Mouse (Mus musculus) midbrain, embryonic 16.5 days (tissue): ENCODE measurements around the gene Tnfrsf23. TPM values are rescaled to one million over a fixed set of nuclear protein-coding genes. Genes with fewer than 3 reads are reported as not detected.
"Not testable (repeated sequence)": the region's sequence is repeated elsewhere in the genome, so short reads cannot be mapped to it uniquely, and the experiment has no call there.

Source experiments
- ATAC-seq: fragments of 200-750 bp; cut with Nextera tagmentation; 2 replicates; pipeline ENCODE4 v1.8.0; 2017; ENCODE audit warnings: moderate TSS enrichment
- H3K27ac ChIP-seq: fragments of 300-500 bp; sonication (generic); 2 replicates; pipeline ENCODE4 v1.5.1; 2014; ENCODE audit warnings: mild to moderate bottlenecking, low read length, mixed read lengths
- H3K27me3 ChIP-seq: fragments of 300-500 bp; sonication (generic); 2 replicates; pipeline ENCODE4 v1.6.1; 2014; ENCODE audit warnings: low read depth, low read length, mixed read lengths; ENCODE audit not compliant: control insufficient read depth, insufficient read depth
- H3K36me3 ChIP-seq: fragments of 300-500 bp; sonication (generic); 2 replicates; pipeline ENCODE4 v1.6.1; 2014; ENCODE audit warnings: mild to moderate bottlenecking, low read length, moderate library complexity, mixed read lengths; ENCODE audit not compliant: control insufficient read depth, insufficient read depth
- H3K4me1 ChIP-seq: fragments of 300-500 bp; sonication (generic); 2 replicates; pipeline ENCODE4 v1.6.1; 2014; ENCODE audit warnings: mild to moderate bottlenecking, low read length, mixed read lengths; ENCODE audit not compliant: control insufficient read depth, insufficient read depth
- H3K4me2 ChIP-seq: fragments of 300-500 bp; sonication (generic); 2 replicates; pipeline ENCODE4 v1.6.1; 2014; ENCODE audit warnings: mild to moderate bottlenecking, low read length, mixed read lengths
- H3K4me3 ChIP-seq: fragments of 300-500 bp; sonication (generic); 2 replicates; pipeline ENCODE4 v1.5.1; 2014; ENCODE audit warnings: low read depth, mild to moderate bottlenecking, low read length, moderate library complexity, mixed read lengths
- H3K9ac ChIP-seq: fragments of 300-500 bp; sonication (generic); 2 replicates; pipeline ENCODE4 v1.6.1; 2014; ENCODE audit warnings: low read depth, low read length, mixed read lengths
- H3K9me3 ChIP-seq: fragments of 300-500 bp; sonication (generic); replicated peaks from 2 replicates; pipeline ENCODE4 v1.6.1; 2014; ENCODE audit warnings: mild to moderate bottlenecking, low read length, mixed read lengths; ENCODE audit not compliant: control insufficient read depth, poor library complexity, severe bottlenecking
- WGBS: fragments of 180-500 bp; shearing (Covaris S2); extraction: QIAGEN DNeasy Blood & Tissue Kit; methylation state at CpG from one replicate; pipeline ENCODE4 v1.1.7; 2014; 5-methylcytosine and 5-hydroxymethylcytosine counted together
- polyA plus RNA-seq: library from polyadenylated mRNA; unstranded; fragments of >200 nt; fragmentation: Nextera tagmentation; extraction: Ambion mirVana; gene quantifications from 2 replicates; pipeline ENCODE4 v1.2.1, GENCODE M21; 2015

Gene Tnfrsf23
- polyA plus RNA-seq, 1 experiment from 2014 or later = 0.90 TPM

DNA sequence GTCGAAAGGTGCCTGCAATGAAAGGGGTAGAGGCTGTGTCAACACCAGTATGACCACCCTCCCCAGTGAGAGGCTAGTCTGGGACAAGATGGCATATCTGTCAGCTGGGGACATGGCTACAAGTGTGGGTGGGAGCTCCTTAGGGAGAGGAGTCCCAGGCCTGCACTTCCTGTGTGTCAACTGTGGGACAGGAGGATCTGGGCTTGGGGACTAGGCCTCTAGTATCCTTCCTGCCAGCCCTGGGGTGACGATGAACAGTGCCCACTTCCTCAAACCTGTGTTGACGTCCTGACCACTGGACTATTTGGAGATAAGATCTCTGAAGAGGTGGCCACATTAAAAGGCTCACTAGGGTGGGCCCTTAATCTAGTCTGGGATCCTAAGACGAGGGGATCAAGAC lies 4.3 kb upstream of the Tnfrsf23 start:
- 86% methylated on average over 4 of the region's 4 CpGs for WGBS
- no peak overlapping the region for H3K4me3 ChIP-seq
- no peaks in the 10 kb centered on the region; the same call in 1 of the 2 replicates for H3K27me3 ChIP-seq
- no peak for ATAC-seq
- peaks cover 5% of the 10 kb centered on the region; the same call in 1 of the 2 replicates for H3K4me1 ChIP-seq
- H3K4me2 ChIP-seq = no peak overlapping the region
- H3K36me3 ChIP-seq = peaks cover 68% of the 10 kb centered on the region
- H3K9ac ChIP-seq = no peak overlapping the region
- H3K9me3 ChIP-seq = no peaks in the 10 kb centered on the region
- H3K27ac ChIP-seq = no peak overlapping the region

DNA sequence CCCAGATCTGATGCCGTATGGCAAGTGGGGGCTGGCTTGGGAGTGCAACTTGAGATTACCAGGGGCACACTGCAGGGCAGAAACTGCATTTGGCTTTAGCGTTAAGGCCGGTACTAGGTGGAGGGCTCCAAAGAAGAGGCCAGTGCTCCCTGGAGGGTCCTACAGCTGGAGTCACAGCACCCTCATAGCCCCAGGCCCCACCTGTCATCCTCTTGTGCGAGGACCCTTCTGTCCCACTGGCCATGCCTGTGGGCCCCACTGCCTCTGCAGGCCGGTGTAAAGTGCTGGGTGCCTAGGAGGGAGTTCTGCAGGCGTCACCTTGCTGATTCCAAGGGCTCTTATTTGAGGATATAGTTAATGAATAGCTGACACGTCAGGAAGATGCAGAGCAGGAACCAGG lies 3.8 kb upstream of the Tnfrsf23 start:
- 81% methylated on average over 7 of the region's 7 CpGs for WGBS
- Histone ChIP-seq H3K27me3 (no peaks in the 10 kb centered on the region; the same call in 1 of the 2 replicates), H3K4me2 (no peak overlapping the region), H3K4me1 (peaks cover 5% of the 10 kb centered on the region; the same call in 1 of the 2 replicates), H3K4me3 (no peak overlapping the region), H3K9me3 (no peaks in the 10 kb centered on the region), H3K9ac (no peak overlapping the region), H3K27ac (no peak overlapping the region), H3K36me3 (peaks cover 63% of the 10 kb centered on the region)
- no peak for ATAC-seq

DNA sequence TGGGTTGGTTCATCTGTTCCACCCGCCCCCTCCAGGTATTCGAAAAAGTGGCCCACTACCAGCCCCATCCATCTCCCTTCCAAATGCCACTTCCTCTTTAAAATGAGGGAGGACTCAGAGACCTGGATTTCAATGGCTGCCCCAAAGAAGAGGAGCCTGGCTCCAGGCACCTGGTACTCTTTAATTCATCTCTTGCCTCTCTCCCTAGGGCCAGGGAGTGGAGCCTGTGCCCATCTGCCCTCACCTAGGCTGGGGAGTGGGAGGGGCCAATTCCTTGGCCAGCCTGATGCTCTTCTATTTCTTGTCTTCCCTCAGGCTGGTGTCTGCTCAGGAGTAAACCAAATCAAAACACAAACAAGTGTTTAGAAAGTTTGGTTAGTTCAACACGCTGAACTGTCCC lies 1.0 kb upstream of the Tnfrsf23 start:
- not testable (repeated sequence) for ATAC-seq
- 73% methylated on average over 3 of the region's 3 CpGs for WGBS

DNA sequence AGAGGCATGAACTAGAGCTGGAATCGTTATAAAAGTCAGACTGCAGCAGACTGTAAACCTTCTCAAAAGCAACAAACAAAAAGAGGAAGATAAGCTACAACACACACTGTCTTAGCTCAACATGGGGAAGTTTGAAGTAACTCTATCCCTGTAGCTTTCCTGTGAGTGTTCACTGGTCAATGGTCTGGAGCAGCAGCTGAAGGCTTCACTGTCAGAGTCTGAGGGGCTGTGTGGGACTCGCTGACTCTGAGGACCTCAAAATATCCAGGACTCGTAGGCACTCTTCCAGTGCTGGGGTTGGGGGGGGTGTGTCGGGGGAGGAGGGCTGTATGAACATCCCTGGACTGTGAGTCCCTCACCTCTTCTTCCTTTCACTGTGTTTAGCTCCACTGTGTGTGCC lies 519 bp upstream of the Tnfrsf23 start:
- not testable (repeated sequence) for H3K9ac ChIP-seq, H3K27me3 ChIP-seq, H3K9me3 ChIP-seq, H3K4me3 ChIP-seq, H3K4me2 ChIP-seq, H3K27ac ChIP-seq, ATAC-seq, H3K4me1 ChIP-seq
- H3K36me3 ChIP-seq = peaks cover 31% of the 10 kb centered on the region
- 64% methylated on average over 4 of the region's 4 CpGs for WGBS

More for the DNA sequence above, 1.0 kb upstream of the Tnfrsf23 start:
- H3K36me3 ChIP-seq = peaks cover 36% of the 10 kb centered on the region
- not testable (repeated sequence) for H3K4me1 ChIP-seq, H3K27me3 ChIP-seq, H3K9ac ChIP-seq, H3K4me3 ChIP-seq, H3K9me3 ChIP-seq, H3K4me2 ChIP-seq, H3K27ac ChIP-seq

DNA sequence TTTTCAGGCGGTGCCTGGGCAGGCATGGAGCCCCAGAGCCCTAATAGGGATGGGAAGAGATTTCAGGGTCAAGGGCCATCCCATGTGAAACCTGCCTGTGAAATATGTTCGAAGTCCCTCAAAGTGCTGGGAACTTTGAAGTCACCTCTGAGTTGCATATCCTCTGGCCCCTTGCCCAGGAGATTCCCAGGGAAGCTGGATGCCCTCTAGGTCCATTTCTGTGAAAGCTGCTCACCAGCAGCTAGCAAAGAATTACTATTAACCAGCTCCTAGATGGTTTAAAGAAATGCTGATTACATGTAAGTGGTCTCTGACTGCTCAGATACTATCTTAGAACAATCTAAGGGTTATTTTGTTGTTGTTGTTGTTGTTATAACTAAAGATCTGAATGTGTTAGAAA lies 1.1 kb downstream of the Tnfrsf23 start:
- WGBS = 100% methylated on average over 1 of the region's 2 CpGs
- H3K36me3 ChIP-seq = peaks cover 19% of the 10 kb centered on the region
- not testable (repeated sequence) for ATAC-seq

DNA sequence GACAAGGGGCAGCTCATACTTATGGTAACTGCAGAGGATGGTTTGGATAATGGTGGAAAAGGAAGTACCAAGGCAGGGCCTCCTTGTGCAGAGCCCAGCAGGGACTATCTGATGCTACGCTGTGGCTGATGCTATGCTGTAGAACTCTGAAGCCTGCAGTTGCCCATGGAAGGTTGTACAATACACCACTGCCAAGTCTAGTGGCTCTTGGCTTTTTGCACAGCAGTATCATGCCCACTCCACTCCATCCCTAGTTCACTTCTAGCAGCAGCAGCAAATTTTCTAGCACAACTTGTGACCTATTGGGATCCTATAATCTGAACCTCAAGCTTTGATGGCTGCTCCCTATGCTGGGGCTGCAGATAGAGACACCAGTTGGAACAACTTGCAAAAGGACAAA lies 4.1 kb downstream of the Tnfrsf23 start:
- Histone ChIP-seq H3K36me3 (no peaks in the 10 kb centered on the region), H3K27me3 (no peaks in the 10 kb centered on the region; the same call in 1 of the 2 replicates), H3K9ac (no peak overlapping the region), H3K9me3 (no peaks in the 10 kb centered on the region), H3K4me2 (no peak overlapping the region), H3K4me1 (peaks cover 5% of the 10 kb centered on the region; the same call in 1 of the 2 replicates), H3K27ac (no peak overlapping the region), H3K4me3 (no peak overlapping the region)
- no peak for ATAC-seq
- WGBS = 88% methylated on average over 1 of the region's 1 CpGs

More for the DNA sequence above, 1.1 kb downstream of the Tnfrsf23 start:
- not testable (repeated sequence) for H3K9ac ChIP-seq, H3K9me3 ChIP-seq, H3K4me3 ChIP-seq, H3K27me3 ChIP-seq, H3K4me1 ChIP-seq, H3K4me2 ChIP-seq, H3K27ac ChIP-seq

DNA sequence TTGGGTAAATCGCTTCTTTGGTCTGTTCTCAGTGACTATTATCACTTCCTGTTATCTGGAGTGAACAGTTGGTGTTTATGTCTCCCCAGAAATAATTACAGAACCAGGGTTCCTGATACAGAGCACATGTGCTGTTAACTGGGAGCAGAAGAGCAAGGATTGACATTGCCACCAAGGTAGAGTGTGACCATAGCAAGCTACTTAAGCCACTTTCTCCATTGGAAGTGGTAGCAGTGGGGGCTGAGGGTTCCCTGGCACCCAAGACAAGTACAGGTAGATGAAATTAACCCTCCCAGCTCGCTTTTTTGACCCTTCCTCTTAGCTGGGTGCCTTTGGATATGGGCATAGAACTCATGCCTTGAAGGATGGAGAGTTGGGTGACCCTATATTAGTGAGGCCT lies 4.8 kb downstream of the Tnfrsf23 start:
- 57% methylated on average over 2 of the region's 2 CpGs for WGBS
- H3K9ac ChIP-seq, H3K4me2 ChIP-seq, ATAC-seq, H3K9me3 ChIP-seq, H3K36me3 ChIP-seq, H3K27me3 ChIP-seq, H3K4me1 ChIP-seq, H3K4me3 ChIP-seq, H3K27ac ChIP-seq: not testable (repeated sequence)

DNA sequence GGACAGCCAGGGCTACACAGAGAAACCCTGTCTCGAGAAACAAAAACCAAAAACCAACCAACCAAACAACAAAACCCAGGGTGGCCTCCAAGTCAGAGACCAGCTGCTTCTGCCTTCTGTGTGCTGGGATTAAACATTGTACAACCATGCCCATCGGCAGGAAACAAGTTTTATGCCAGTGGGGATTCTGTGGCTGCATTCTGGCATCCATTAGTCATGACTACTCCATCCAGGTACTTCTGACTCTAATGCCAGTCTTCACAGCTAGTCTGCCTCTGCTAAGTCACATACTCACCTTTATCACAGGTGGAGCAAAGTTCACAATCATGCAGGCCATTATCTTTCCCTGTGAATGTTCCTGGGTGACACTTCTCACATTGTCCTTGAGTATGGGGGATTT lies 6.0 kb downstream of the Tnfrsf23 start:
- WGBS = 80% methylated on average over 2 of the region's 2 CpGs
- H3K9me3 ChIP-seq, H3K9ac ChIP-seq, H3K4me2 ChIP-seq, H3K4me1 ChIP-seq, H3K27me3 ChIP-seq, H3K36me3 ChIP-seq, H3K27ac ChIP-seq, ATAC-seq, H3K4me3 ChIP-seq: not testable (repeated sequence)

DNA sequence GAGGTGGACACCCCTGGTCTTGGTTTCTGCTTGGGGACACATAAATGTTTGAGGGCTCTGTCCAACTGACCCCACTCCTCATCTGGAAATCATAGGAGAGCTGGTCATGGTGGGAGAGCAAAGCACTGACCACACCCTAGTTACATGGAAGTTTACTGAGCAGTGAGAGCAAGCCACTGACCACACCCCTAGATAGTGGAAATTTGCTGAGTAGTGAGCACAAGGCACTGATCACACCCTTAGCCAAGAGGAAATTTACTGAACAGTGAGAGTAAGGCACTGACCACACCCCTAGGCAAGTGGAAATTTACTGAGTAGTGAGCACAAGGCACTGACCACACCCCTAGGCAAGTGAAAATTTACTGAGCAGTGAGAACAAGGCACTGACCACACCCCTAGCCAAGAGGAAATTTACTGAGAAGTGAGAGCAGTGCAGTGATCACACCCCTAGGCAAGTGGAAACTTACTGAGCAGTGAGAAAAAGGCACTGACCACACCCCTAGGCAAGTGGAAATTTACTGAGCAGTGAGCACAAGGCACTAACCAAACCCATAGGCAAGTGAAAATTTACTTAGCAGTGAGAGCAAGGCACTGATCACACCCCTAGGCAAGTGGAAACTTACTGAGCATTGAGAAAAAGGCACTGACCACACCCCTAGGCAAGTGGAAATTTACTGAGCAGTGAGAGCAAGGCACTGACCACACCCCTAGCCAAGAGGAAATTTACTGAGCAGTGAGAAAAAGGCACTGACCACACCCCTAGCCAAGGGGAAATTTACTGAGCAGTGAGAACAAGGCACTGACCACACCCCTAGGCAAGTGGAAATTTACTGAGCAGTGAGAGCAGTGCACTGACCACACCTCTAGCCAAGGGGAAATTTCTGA lies 19.0 kb downstream of the Tnfrsf23 start:
- Histone ChIP-seq H3K4me2 (no peak overlapping the region), H3K27me3 (no peaks in the 10 kb centered on the region), H3K4me1 (no peaks in the 10 kb centered on the region), H3K36me3 (no peaks in the 10 kb centered on the region), H3K27ac (no peak overlapping the region), H3K9me3 (no peaks in the 10 kb centered on the region), H3K4me3 (no peak overlapping the region), H3K9ac (no peak overlapping the region)
- no peak for ATAC-seq
